Mouse (Mus musculus) cerebellum, adult 18-20 months (tissue): ENCODE measurements at regions not wholly inside any gene's neighbourhood (a gene's known extent, or its start where the extent isn't known, plus 50 kb on each side); places are given as distances from the start of the nearest gene placed in this dataset.
"Not testable (repeated sequence)": the region's sequence is repeated elsewhere in the genome, so short reads cannot be mapped to it uniquely, and the experiment has no call there.

ENCODE experiments used
- DNase-seq, 2 experiments: peaks; one replicate each; pipeline ENCODE4 v3.0.0; 2021

- no peak for DNase-seq
Measured at GRCm38 (mm10) chr13:28839084-28839483, 114.4 kb downstream of the Sox4 start.

- no peak for DNase-seq
Measured at GRCm38 (mm10) chr13:28838216-28838615, 115.3 kb downstream of the Sox4 start.

GRCm38 (mm10) chr13:28837196-28837595 is 116.3 kb downstream of the Sox4 start:
- DNase-seq: not testable (repeated sequence)

GRCm38 (mm10) chr13:28833700-28834065 is 119.8 kb downstream of the Sox4 start:
- DNase-seq: no peak

GRCm38 (mm10) chr13:28832855-28833699 is 120.4 kb downstream of the Sox4 start:
- no peak for DNase-seq

- DNase-seq: no peak
Measured at GRCm38 (mm10) chr13:28826284-28826683, 127.2 kb downstream of the Sox4 start.

- no peak for DNase-seq
Measured at GRCm38 (mm10) chr13:28823985-28824384, 129.5 kb downstream of the Sox4 start.

GRCm38 (mm10) chr13:28823311-28823880 is 130.1 kb downstream of the Sox4 start:
- no peak for DNase-seq

GRCm38 (mm10) chr13:28820868-28821533 is 132.5 kb downstream of the Sox4 start:
- DNase-seq: no peak

GRCm38 (mm10) chr13:28814127-28814526 is 139.4 kb downstream of the Sox4 start:
- no peak for DNase-seq

GRCm38 (mm10) chr13:28811667-28812575 is 141.6 kb downstream of the Sox4 start:
- no peak for DNase-seq

- DNase-seq: no peak
Measured at GRCm38 (mm10) chr13:28811081-28811439, 142.5 kb downstream of the Sox4 start.

GRCm38 (mm10) chr13:28810326-28811080 is 143.0 kb downstream of the Sox4 start:
- DNase-seq: no peak

- DNase-seq: no peak
Measured at GRCm38 (mm10) chr13:28805302-28805701, 148.2 kb downstream of the Sox4 start.

GRCm38 (mm10) chr13:28801210-28801954 is 152.1 kb downstream of the Sox4 start:
- DNase-seq: no peak

GRCm38 (mm10) chr13:28800676-28801075 is 152.8 kb downstream of the Sox4 start:
- DNase-seq: no peak

- DNase-seq: no peak
Measured at GRCm38 (mm10) chr13:28799474-28799873, 154.0 kb downstream of the Sox4 start.

GRCm38 (mm10) chr13:28797617-28798475 is 155.7 kb downstream of the Sox4 start:
- DNase-seq: no peak

- DNase-seq: no peak
Measured at GRCm38 (mm10) chr13:28795274-28795673, 158.2 kb downstream of the Sox4 start.

GRCm38 (mm10) chr13:28794547-28794946 is 159.0 kb downstream of the Sox4 start:
- DNase-seq: no peak
